Mouse (Mus musculus): Measurements from ENCODE around the gene Nek9.

The Nek9 gene

GRCm38 (mm10) chr12:85339243-85339729 lies at the start of gene Nek9:
Nek9 (minus strand) TSS chr12:85339362.
- in situ Hi-C loops (cut with MboI; ENCODE audit: low sequenced_read_pairs) = loop anchor here (25.0 kb wide), 1 partner anchor 323 kb away; no protein-coding TSS in a partner anchor

GRCm38 (mm10) chr12:85385995-85386375 lies 46.8 kb upstream of the Nek9 start:
- in situ Hi-C loops (cut with MboI; ENCODE audit: low sequenced_read_pairs) = no loop called here

DNA sequence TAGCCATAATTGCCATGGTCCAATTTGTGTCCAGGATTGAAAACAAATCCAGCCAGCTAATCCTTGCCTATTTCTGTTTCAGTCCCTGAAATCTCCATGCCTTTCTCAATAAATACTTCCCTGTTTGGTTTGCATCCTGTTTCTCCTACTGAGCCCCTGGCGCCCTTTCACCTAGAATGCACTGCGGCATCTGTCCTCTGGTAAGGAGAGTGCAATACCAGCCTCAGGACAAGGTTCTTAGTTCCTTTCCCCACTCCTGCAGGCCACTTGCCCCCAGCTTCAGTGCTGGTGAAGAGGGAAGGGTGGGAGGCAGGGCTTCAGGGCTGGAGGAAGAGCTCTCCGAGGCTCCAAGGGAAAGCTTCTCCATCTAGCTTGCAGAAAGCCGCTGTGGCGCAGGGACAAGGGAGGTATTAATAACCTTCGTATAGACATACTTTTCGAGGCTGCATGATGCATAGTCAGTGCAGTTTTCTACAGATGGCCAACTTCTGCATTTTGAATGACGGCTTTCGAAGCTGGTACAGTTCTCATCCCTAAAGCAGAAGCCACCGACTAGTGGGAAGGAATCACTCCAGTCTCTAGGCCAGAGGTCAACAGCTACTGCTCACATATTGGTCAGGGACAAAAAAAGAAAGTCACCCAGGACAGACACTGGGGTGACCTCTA lies 46.3 kb upstream of the Nek9 start:
- in situ Hi-C loops (cut with MboI; ENCODE audit: low sequenced_read_pairs) = no loop called here

DNA sequence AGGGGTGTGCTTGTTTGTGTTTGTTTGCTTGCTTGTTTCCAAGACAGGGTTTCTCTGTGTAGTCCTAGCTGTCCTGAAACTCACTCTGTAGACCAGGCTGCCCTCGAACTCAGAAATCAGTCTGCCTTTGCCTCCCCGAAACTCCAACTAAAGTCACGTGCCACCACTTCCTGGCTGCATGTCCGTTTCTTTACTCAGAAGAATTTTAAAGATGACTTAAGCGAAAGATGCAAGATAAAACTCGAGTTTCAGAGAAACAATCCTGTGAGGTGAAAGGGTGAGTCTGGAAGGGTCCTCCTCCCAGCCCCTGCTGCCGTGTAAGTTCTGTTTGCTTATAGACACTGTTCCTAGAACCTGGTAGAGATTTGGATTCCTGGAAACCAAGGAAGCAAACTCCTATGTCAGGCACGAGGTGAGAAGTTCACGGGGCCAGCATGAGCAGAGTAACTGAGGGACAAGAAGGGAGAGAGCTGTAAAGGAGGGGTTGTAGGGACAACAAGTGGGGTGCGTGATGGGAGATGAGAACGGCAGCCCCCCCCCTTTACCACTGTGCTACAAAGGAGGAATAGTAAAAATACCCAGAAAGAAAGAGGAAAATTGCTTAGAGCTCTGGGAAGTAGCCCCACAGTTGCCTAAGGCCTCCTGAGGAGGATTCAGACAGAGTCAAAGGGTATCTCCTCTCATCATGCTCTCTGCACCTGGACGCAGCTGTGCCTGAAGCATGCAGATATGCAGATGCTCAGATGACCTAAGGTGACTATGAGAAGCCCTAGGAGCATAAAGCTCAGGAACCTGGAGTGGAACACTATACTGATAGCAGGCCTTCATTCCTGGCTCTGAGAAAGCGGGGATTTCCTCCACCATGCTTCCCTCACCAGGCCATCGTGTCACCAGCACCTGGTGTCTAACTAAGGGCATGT lies 43.9 kb upstream of the Nek9 start:
- in situ Hi-C loops (cut with MboI; ENCODE audit: low sequenced_read_pairs) = no loop called here

- in situ Hi-C loops (cut with MboI; ENCODE audit: low sequenced_read_pairs) = no loop called here
Measured at GRCm38 (mm10) chr12:85381570-85381969, 42.4 kb upstream of the Nek9 start.

GRCm38 (mm10) chr12:85380942-85381341 lies 41.8 kb upstream of the Nek9 start:
- in situ Hi-C loops (cut with MboI; ENCODE audit: low sequenced_read_pairs) = no loop called here

GRCm38 (mm10) chr12:85380308-85380707 lies 41.1 kb upstream of the Nek9 start:
- in situ Hi-C loops (cut with MboI; ENCODE audit: low sequenced_read_pairs) = no loop called here

- in situ Hi-C loops (cut with MboI; ENCODE audit: low sequenced_read_pairs) = no loop called here
Measured at GRCm38 (mm10) chr12:85378271-85378670, 39.1 kb upstream of the Nek9 start.

DNA sequence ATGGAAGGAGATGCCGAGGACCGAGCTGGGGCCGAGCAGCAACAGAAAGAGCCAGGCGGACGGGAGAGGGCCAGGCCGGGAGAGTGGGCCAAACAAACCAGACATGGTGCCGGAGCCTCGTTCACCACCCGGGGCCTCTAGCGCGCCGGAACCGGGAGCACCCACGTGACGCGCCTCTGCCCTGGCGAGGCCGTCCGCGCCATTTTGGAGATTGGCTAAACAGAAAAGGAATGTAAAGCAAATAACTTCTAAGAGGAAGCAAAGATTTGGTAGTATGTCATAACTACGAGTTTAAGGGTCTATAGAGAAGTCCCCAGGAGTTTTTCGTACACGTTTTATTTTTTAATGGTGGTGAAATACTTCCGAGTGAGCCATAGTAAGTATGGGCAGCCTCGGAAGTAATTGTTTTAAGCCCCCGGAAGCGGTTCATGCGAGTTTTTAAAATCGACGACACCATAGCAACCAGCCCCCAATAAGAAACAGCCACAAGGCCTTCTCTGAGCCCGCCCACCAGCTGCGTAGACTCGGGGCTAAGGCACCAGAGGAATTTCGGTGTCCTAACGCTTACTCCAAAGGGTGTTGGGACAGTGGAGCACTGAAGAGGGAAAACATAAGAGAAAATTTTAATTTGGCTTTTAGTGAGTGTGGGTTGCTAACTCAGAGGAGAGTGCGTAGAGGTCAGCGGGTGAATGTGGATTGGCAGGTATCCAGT lies 35.6 kb upstream of the Nek9 start, which contains the start of gene Tmed10:
Gene Tmed10, minus strand, starts transcription at position 287 of the 712 bp plus-strand sequence.
- in situ Hi-C loops (cut with MboI; ENCODE audit: low sequenced_read_pairs) = no loop called here

DNA sequence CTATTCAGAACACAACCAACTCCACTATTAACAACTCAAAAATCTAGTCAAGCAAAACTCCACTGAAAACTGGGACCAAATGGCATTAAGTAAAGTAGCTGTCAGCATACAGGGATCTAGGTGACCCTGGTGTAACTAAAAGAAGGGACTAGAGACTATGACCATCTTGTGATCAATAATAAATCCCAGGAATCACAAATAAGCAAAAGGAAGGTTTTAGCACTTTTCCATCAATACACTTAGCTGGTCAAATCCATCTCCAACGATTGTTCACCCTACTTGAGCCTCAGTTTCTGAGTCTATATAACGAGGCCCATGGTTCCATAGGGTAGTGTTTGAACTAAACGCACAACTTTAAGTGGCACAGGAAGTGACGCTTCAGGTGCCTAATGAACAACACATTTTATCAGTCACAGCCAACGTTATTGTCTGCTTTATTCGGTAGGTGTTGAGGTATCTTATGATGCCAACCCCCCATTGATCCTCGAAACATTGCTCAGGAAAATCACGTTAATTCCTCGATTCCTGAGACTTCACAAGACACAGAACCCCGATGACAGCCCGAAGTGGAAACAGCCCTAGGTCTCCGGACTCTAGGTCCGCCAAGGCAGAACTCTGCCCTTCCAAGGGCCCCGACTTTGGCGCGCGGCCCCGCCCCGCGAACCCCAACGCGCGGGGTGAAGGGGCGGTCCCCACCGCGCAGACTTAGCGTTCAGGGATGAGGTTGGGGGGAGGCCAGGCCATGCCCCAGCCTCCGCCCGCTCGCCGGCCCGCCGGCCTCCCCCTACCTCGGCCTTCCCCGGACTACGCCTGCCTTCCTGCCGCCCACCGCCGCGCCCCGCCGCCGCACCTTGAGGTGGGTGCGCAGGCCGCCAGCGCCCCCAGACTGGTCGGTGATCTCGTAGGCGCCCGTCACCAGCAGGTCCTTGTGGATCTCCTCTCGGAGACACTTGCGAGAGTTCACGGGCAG lies 34.7 kb upstream of the Nek9 start:
- in situ Hi-C loops (cut with MboI; ENCODE audit: low sequenced_read_pairs) = no loop called here

- in situ Hi-C loops (cut with MboI; ENCODE audit: low sequenced_read_pairs) = no loop called here
Measured at GRCm38 (mm10) chr12:85372068-85372665, 33.0 kb upstream of the Nek9 start.

DNA sequence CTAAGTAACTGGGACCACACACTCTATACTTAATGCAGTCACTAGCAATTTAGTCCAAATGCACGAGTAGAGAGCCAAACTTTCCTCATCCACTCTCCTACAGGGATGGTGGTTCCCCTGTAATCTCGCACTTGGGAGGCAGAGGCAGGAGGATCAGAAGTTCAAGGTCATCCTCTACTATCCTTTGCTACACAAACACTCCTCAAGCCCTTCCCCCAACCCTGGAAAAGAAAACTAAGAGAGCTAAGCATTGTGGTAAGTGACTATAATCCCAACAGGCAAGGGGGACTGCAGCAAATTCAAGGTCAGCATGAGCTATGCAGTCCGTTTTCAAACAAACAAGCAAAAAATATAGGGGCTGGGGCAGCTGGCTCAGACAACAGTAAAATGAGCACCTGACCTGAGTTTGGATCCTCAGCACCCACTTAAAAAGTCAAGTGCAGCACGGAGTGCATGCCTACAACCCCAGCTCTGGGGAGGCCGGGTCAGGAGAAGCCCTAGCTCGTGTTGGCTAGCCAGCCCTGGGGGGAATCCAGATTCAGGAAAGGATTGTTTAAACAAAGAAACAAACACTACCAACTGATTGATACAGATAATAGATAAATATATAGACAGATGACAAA lies 29.4 kb upstream of the Nek9 start:
- in situ Hi-C loops (cut with MboI; ENCODE audit: low sequenced_read_pairs) = no loop called here

- in situ Hi-C loops (cut with MboI; ENCODE audit: low sequenced_read_pairs) = no loop called here
Measured at GRCm38 (mm10) chr12:85366271-85366670, 27.1 kb upstream of the Nek9 start.

- in situ Hi-C loops (cut with MboI; ENCODE audit: low sequenced_read_pairs) = no loop called here
Measured at GRCm38 (mm10) chr12:85362510-85362909, 23.3 kb upstream of the Nek9 start.

DNA sequence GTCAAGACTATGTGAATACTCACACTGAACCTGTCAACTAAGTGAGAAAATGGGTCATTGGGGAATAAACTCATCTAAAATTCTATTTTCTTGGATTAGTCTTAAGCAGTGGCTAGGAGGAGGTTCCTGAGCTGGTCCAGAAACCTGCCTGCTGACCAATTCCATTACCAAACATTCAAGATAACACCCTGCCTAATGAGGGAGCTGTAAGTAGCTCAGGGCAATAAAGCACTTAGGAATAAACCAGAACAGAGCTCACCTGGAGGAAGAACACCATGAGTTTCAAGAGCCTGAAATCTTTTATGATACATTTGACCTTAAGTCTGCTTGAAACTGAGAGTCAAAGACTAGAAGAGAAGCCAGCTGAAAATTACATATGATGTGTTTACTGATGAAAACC lies 22.4 kb upstream of the Nek9 start:
- in situ Hi-C loops (cut with MboI; ENCODE audit: low sequenced_read_pairs) = no loop called here

GRCm38 (mm10) chr12:85361165-85361564 lies 22.0 kb upstream of the Nek9 start:
- in situ Hi-C loops (cut with MboI; ENCODE audit: low sequenced_read_pairs) = no loop called here

DNA sequence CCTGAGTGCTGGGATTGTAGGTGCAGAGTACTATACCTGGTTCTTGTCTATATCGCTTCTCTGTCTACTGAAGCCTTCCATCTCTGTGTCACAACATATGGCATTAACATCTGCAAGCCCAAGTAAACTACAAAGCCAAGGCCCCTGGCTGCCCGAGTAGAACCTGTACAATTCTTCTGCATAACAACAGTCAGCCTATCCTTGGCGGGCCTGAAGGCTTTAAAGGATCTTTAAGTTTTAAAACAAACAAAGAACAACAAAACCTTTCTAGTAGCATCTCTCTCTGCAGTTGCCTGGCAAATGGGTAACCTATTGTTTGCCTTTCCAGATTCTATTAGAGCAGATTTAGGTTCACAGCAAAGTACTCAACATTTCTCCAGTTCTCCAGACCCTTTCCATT lies 14.9 kb upstream of the Nek9 start:
- in situ Hi-C loops (cut with MboI; ENCODE audit: low sequenced_read_pairs) = no loop called here

DNA sequence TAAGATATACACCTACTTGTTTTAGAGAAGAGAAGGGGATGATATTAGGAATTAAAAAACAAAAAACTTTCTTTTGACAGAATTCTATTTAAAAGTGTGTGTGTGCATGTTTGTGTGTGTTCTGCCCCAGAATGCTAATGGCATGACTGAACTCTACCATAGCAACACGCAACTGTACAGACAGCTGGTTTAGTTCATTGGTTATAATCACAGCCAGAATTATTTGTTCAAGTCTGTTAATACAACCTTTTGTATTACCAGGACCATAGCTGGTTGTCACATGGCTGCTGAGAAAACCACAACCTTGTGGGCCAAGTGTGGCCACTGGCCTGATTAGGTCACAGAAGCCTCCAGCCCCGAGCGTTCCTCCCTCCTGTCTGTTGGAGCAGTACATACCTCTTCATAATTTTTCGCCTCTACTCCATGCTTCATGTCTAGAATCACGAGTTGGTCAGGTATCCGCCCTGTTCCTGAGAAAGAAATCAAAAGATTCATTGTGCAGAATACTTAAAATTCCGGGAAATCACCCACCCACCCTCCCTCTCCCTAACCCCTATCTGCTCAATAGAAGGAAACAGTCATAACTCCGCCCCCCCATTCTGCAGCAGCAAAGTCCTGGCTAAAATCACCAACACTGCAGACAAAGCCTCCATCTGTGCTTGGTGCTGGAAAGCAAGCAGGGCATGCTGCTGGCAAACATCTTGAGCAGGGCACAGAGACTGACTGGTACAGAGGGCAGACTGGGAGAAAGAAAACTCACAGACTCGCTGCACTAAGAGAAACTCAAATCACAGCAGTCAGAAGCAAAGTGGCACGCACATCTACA lies 11.5 kb upstream of the Nek9 start:
- in situ Hi-C loops (cut with MboI; ENCODE audit: low sequenced_read_pairs) = no loop called here
